ENCODE assay signal across 15 mouse cellular contexts in genomic region chr3:51372883-51373282, GRCm38 (mm10). TPM values are rescaled to one million over a fixed set of nuclear protein-coding genes. Genes with fewer than 3 reads are reported as not detected.
DNase-seq lines count a peak whose midpoint lies in the region; ATAC-seq and TF ChIP-seq lines count a peak whose summit lies in the region.
"Had no signal": no experiment of that assay in that cellular context is flagged by ENCODE, and none has a peak within 500 bp of the region (broad histone marks: within the 10 kb centered on the region; RNA-seq: fewer than 3 reads in every experiment).

No protein-coding gene starts in this region.

- H3K4me1 ChIP-seq in liver, embryonic 15.5 days (replicated peaks), result peaks cover 35% of the 10 kb centered on the region
- H3K4me1 ChIP-seq: forebrain, embryonic 12.5 days; hindbrain, embryonic 10.5 days had no signal

- H3K4me2 ChIP-seq in liver, embryonic 15.5 days, result peak overlapping the region; percentile 29; the same call in 1 of the 2 replicates
- H3K4me2 ChIP-seq: forebrain, embryonic 12.5 days had no signal

- H3K27ac ChIP-seq in gastrocnemius, adult 2 months, result peak overlapping the region; percentile 54
- H3K27ac ChIP-seq in liver, embryonic 15.5 days (replicated peaks), result no peak overlapping the region
- H3K27ac ChIP-seq: forebrain, embryonic 12.5 days; hindbrain, embryonic 10.5 days had no signal

- intact Hi-C loops in gastrocnemius, adult 2 months (cut with DNase I), result no loop called here
- intact Hi-C loops in gastrocnemius, postnatal 14 days (cut with DNase I; ENCODE audit: low total_unique reads), result no loop called here

- H3K9ac ChIP-seq in liver, embryonic 15.5 days, result no peak overlapping the region; the same call in 1 of the 2 replicates
- H3K9ac ChIP-seq: forebrain, embryonic 12.5 days had no signal

- H3K27me3 ChIP-seq in liver, embryonic 15.5 days, result no peaks in the 10 kb centered on the region
- H3K27me3 ChIP-seq: forebrain, embryonic 12.5 days had no signal

- no peaks in the 10 kb centered on the region for H3K36me3 ChIP-seq in liver, embryonic 15.5 days (replicated peaks)
- H3K36me3 ChIP-seq: forebrain, embryonic 12.5 days; hindbrain, embryonic 10.5 days had no signal

- peak; percentile 57 for ATAC-seq in activated CD4-positive, CD25-positive, alpha-beta regulatory T cell, adult 4 months
- no peak for ATAC-seq in liver, embryonic 15.5 days (ENCODE audit: insufficient read depth)

- WGBS in liver, embryonic 15.5 days (ENCODE audit: insufficient replicate concordance), result 40% methylated on average over 5 of the region's 5 CpGs

- H3K4me3 ChIP-seq in gastrocnemius, adult 2 months, result peak overlapping the region; percentile 30
- H3K4me3 ChIP-seq in liver, embryonic 15.5 days (replicated peaks), result no peak overlapping the region
- H3K4me3 ChIP-seq: forebrain, embryonic 12.5 days; hindbrain, embryonic 10.5 days had no signal

- no peak for TF ChIP-seq CTCF in gastrocnemius, adult 2 months (IDR thresholded peaks at IDR 0.05)

- H3K9me3 ChIP-seq in liver, embryonic 15.5 days (replicated peaks), result no peaks in the 10 kb centered on the region
- H3K9me3 ChIP-seq: hindbrain, embryonic 10.5 days had no signal

- DNase-seq in gastrocnemius, adult 2 months, result no peak
- DNase-seq in gastrocnemius, postnatal 14 days, result no peak
- DNase-seq in lung, postnatal 25 days (ENCODE audit: low spot score), result peak; percentile 23
- no peak for DNase-seq in lung, adult 18-20 months
- DNase-seq in thymus, postnatal 10 days (ENCODE audit: low spot score in 2 of 2), result no peak
- no peak for DNase-seq in embryo, embryonic 11 days
- DNase-seq: cerebellum, adult 9-11 months; kidney, adult 18-20 months; right cerebral cortex, postnatal 25 days; thymus, postnatal 36 days had no signal

RNA-seq across cellular contexts. Expression of gene Mgarp, which starts 23.7 kb away (rescaled TPM):
- total RNA-seq in gastrocnemius, adult 2 months (2021), result not detected
- under 1 TPM; 0.24 to 0.29 TPM for total RNA-seq in gastrocnemius, postnatal 14 days (2021)
- 1 to 10 TPM; 1.5 to 6.0 TPM for polyA plus RNA-seq in activated CD4-positive, CD25-positive, alpha-beta regulatory T cell, adult 4 months (2017; shearing (Covaris generic))
- 1.3 and 1.9 TPM in 2 replicates for polyA plus RNA-seq in liver, embryonic 15.5 days (2015; fragmentation: Nextera tagmentation; extraction: Ambion mirVana)
- total RNA-seq: megakaryocyte progenitor cell, adult 5-6 weeks had no signal

RNA-seq across cellular contexts. Expression of gene Elf2, which starts 32.4 kb away (rescaled TPM):
- total RNA-seq in gastrocnemius, adult 2 months (2021), result 10 to 100 TPM; 50.7 to 53.2 TPM
- total RNA-seq in gastrocnemius, postnatal 14 days (2021), result 10 to 100 TPM; 43.5 to 43.6 TPM
- polyA plus RNA-seq in activated CD4-positive, CD25-positive, alpha-beta regulatory T cell, adult 4 months (2017; shearing (Covaris generic)), result 10 to 100 TPM; 41.0 to 54.1 TPM
- 22.3 and 22.6 TPM in 2 replicates for polyA plus RNA-seq in liver, embryonic 15.5 days (2015; fragmentation: Nextera tagmentation; extraction: Ambion mirVana)

RNA-seq across cellular contexts. Expression of gene Ndufc1, which starts 35.9 kb away (rescaled TPM):
- total RNA-seq in gastrocnemius, adult 2 months (2021), result 1,000 to 10,000 TPM; 1,007 to 1,209 TPM
- 1,000 to 10,000 TPM; 1,012 to 1,143 TPM for total RNA-seq in gastrocnemius, postnatal 14 days (2021)
- polyA plus RNA-seq in activated CD4-positive, CD25-positive, alpha-beta regulatory T cell, adult 4 months (2017; shearing (Covaris generic)), result 100 to 1,000 TPM; 213 to 287 TPM
- 308 and 386 TPM in 2 replicates for polyA plus RNA-seq in liver, embryonic 15.5 days (2015; fragmentation: Nextera tagmentation; extraction: Ambion mirVana)

RNA-seq across cellular contexts. Expression of gene Naa15, which starts 42.1 kb away (rescaled TPM):
- total RNA-seq in gastrocnemius, adult 2 months (2021), result 10 to 100 TPM; 44.5 to 50.0 TPM
- total RNA-seq in gastrocnemius, postnatal 14 days (2021), result 10 to 100 TPM; 37.9 to 55.4 TPM
- 10 to 100 TPM; 19.8 to 36.4 TPM for polyA plus RNA-seq in activated CD4-positive, CD25-positive, alpha-beta regulatory T cell, adult 4 months (2017; shearing (Covaris generic))
- 20.4 and 22.3 TPM in 2 replicates for polyA plus RNA-seq in liver, embryonic 15.5 days (2015; fragmentation: Nextera tagmentation; extraction: Ambion mirVana)
